In genomic region chr4:145361065-145361464, GRCm38 (mm10) we compare ENCODE assay signal across 9 mouse cellular contexts. TPM values are rescaled to one million over a fixed set of nuclear protein-coding genes. Genes with fewer than 3 reads are reported as not detected.
A peak's percentile ranks its signal among the peaks of the same experiment; 100 is the strongest.
DNase-seq lines count a peak whose midpoint lies in the region; ATAC-seq and TF ChIP-seq lines count a peak whose summit lies in the region.
"Had no signal": no experiment of that assay in that cellular context is flagged by ENCODE, and none has a peak within 500 bp of the region (broad histone marks: within the 10 kb centered on the region; RNA-seq: fewer than 3 reads in every experiment).

No protein-coding gene starts in this region.

- H3K4me3 ChIP-seq in kidney, adult 2 months (ENCODE audit: insufficient read depth, low read depth, low read length), result no peak overlapping the region
- no peak overlapping the region for H3K4me3 ChIP-seq in liver, embryonic 13.5 days (replicated peaks)

- DNase-seq in kidney, adult 2 months, result peak; percentile 19
- no peak for DNase-seq in kidney, adult 8-10 months
- no peak for DNase-seq in liver, embryonic 13.5 days
- peak; percentile 83 for DNase-seq in testis, postnatal 14 days (ENCODE audit: low spot score)
- DNase-seq in gastrocnemius, postnatal 4 days (ENCODE audit: low spot score in 2 of 2), result no peak
- no peak for DNase-seq in urinary bladder, postnatal 10 days (ENCODE audit: low spot score)
- DNase-seq in adipocyte (ENCODE audit: low spot score), result no peak

- 2% methylated on average over 12 of the region's 12 CpGs for WGBS in kidney, adult 2 months
- 3% methylated on average over 12 of the region's 12 CpGs for WGBS in liver, embryonic 13.5 days (ENCODE audit: insufficient replicate concordance)

- H3K27ac ChIP-seq in kidney, adult 2 months (ENCODE audit: insufficient read depth, low read depth, low read length), result no peak overlapping the region
- no peak overlapping the region for H3K27ac ChIP-seq in liver, embryonic 13.5 days
- H3K27ac ChIP-seq: macrophage had no signal

- 0 out of 2 replicates have a peak, but pooled peaks cover 1% of the 10 kb centered on the region for H3K27me3 ChIP-seq in kidney, adult 2 months (replicated peaks; ENCODE audit: control insufficient read depth, insufficient read depth, low read length)
- no peaks in the 10 kb centered on the region for H3K27me3 ChIP-seq in liver, embryonic 13.5 days

- H3K4me2 ChIP-seq in liver, embryonic 13.5 days, result peak overlapping the region; percentile 26

- H3K36me3 ChIP-seq in kidney, adult 2 months (ENCODE audit: control insufficient read depth, insufficient read depth, low read length), result no peaks in the 10 kb centered on the region
- no peaks in the 10 kb centered on the region for H3K36me3 ChIP-seq in liver, embryonic 13.5 days

- no peaks in the 10 kb centered on the region for H3K4me1 ChIP-seq in kidney, adult 2 months (ENCODE audit: control insufficient read depth, insufficient read depth, low read length)
- H3K4me1 ChIP-seq in liver, embryonic 13.5 days (replicated peaks), result no peaks in the 10 kb centered on the region

- peak; percentile 93 for ATAC-seq in common myeloid progenitor, adult 5-6 weeks (replicated peaks; ENCODE audit: low read depth, poor library complexity, severe bottlenecking)
- no peak for ATAC-seq in liver, embryonic 13.5 days (ENCODE audit: low read depth)

- no peak for TF ChIP-seq POLR2A in kidney, adult 2 months (IDR thresholded peaks at IDR 0.05; ENCODE audit: low read depth, low read length)

- H3K9ac ChIP-seq in liver, embryonic 13.5 days, result no peak overlapping the region

- no peaks in the 10 kb centered on the region for H3K9me3 ChIP-seq in liver, embryonic 13.5 days (replicated peaks)

- TF ChIP-seq CTCF in kidney, adult 2 months (conservative IDR thresholded peaks at IDR 0.05; ENCODE audit: insufficient read depth, insufficient read length, low read depth, low read length), result no peak

RNA-seq across cellular contexts. Expression of gene Tnfrsf8, which starts 46.1 kb away (rescaled TPM):
- polyA plus RNA-seq in kidney, adult 2 months (2012; rRNA removed), result 0.03 and 0.11 TPM in 2 replicates
- 0.05 and 0.29 TPM in 2 replicates for total RNA-seq in common myeloid progenitor, adult 5-6 weeks (2017)
- 0.06 TPM in 1 of 2 replicates, not detected in the other for polyA plus RNA-seq in liver, embryonic 13.5 days (2015; fragmentation: Nextera tagmentation; extraction: Ambion mirVana)
- total RNA-seq in gastrocnemius, postnatal 4 days (2021), result under 1 TPM; 0.20 to 0.29 TPM

Comparison
In these comparisons a context has a peak if more than half of its experiments do, and no peak if none do; other contexts are left out.
1. DNase-seq: peak in kidney, adult 2 months (single experiment) and testis, postnatal 14 days (single experiment); none in kidney, adult 8-10 months (0 of 2), liver, embryonic 13.5 days (single experiment), gastrocnemius, postnatal 4 days (0 of 2), urinary bladder, postnatal 10 days (single experiment) and adipocyte (single experiment).